Mouse (Mus musculus) hindbrain, embryonic 10.5 days (tissue): Measurements from ENCODE around the gene Cry2. TPM values are rescaled to one million over a fixed set of nuclear protein-coding genes. Genes with fewer than 3 reads are reported as not detected.

ENCODE experiments used
- DNase-seq: peaks from one replicate; pipeline ENCODE4 v3.0.0-alpha.2; 2017; ENCODE audit warnings: low spot score
- H3K27ac ChIP-seq: fragments of 300-500 bp; sonication (generic); 2 replicates; pipeline ENCODE4 v1.5.1; 2016; ENCODE audit warnings: mild to moderate bottlenecking, moderate library complexity
- H3K27me3 ChIP-seq: fragments of 300-500 bp; sonication (generic); 2 replicates; pipeline ENCODE4 v1.6.1; 2016; ENCODE audit warnings: mild to moderate bottlenecking; ENCODE audit not compliant: poor library complexity, insufficient read depth, severe bottlenecking
- H3K36me3 ChIP-seq: fragments of 300-500 bp; sonication (generic); 2 replicates; pipeline ENCODE4 v1.6.1; 2016; ENCODE audit warnings: mild to moderate bottlenecking, moderate library complexity
- H3K4me1 ChIP-seq: fragments of 300-500 bp; sonication (generic); replicated peaks from 2 replicates; pipeline ENCODE4 v1.6.1; 2016; ENCODE audit warnings: mild to moderate bottlenecking
- H3K4me3 ChIP-seq: fragments of 300-500 bp; sonication (generic); 2 replicates; pipeline ENCODE4 v1.5.1; 2016; ENCODE audit warnings: mild to moderate bottlenecking, moderate library complexity
- H3K9me3 ChIP-seq: fragments of 300-500 bp; sonication (generic); 2 replicates; pipeline ENCODE4 v1.6.1; 2016; ENCODE audit warnings: mild to moderate bottlenecking, moderate library complexity
- WGBS: fragments of 180-500 bp; shearing (Covaris S2); methylation state at CpG from one replicate; pipeline ENCODE4 v1.1.7; 2016; 5-methylcytosine and 5-hydroxymethylcytosine counted together
- polyA plus RNA-seq: library from polyadenylated mRNA; unstranded; fragments of >200 nt; fragmentation: Nextera tagmentation; extraction: Ambion mirVana; gene quantifications from 2 replicates; pipeline ENCODE4 v1.2.1, GENCODE M21; 2016

Gene Cry2
- polyA plus RNA-seq, 1 experiment from 2014 or later = 31.7 TPM

DNA sequence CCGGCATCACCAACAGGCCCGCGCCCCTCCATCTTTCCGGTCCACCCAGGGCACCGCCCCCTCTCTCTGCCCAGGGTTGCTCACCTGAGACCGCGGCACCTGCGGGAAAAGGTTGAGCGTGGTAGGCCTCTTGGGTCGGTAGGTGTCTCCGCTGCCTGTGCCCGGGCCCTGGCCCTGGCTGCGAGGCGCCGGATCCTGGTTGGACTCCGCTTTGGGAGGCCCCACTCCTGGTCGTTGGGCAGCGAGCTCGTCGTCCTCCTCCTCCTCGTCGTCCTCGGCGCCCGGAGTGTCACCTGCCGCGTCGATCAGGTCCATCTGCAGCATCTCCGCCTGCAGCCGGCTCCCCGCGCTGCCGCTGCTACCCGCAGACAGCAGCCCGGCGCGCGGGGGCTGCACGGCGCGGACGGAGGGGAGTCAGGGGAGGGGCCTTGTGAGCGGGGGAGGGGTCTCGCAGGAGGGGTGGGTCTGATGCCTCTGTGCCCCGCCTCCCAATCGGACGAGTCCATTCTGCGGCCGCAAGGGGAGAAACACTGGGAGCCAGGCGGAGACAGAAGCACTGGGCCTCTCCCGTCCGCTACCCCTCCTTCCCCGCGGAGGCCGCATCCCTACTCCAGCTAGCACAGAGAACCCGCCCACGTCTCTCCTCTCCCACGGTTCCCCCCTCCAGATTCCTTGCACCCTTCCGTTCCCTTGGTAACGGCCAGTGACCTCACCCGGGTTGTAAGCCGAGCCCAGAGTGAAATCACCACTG lies 44.8 kb downstream of the Cry2 start:
- 1% methylated on average over 62 of the region's 62 CpGs for WGBS
- H3K4me1 ChIP-seq = peaks cover 79% of the 10 kb centered on the region
- peak; percentile 98 for DNase-seq
- no peaks in the 10 kb centered on the region for H3K9me3 ChIP-seq
- peaks cover 42% of the 10 kb centered on the region for H3K36me3 ChIP-seq
- peak overlapping the region; percentile 90 for H3K27ac ChIP-seq
- peak overlapping the region; percentile 88 for H3K4me3 ChIP-seq
- H3K27me3 ChIP-seq = peaks cover 9% of the 10 kb centered on the region; the same call in 1 of the 2 replicates

- WGBS = 59% methylated on average over 3 of the region's 3 CpGs
These were observed 45.7 kb downstream of the Cry2 start for GRCm38 (mm10) chr2:92388081-92388517.

GRCm38 (mm10) chr2:92387646-92388045 lies 46.2 kb downstream of the Cry2 start:
- peak overlapping the region; percentile 90 for H3K27ac ChIP-seq
- peaks cover 68% of the 10 kb centered on the region for H3K4me1 ChIP-seq

More at GRCm38 (mm10) chr2:92388081-92388517, 45.7 kb downstream of the Cry2 start:
- no peak for DNase-seq
- H3K4me3 ChIP-seq = peak overlapping the region; percentile 88
- peaks cover 2% of the 10 kb centered on the region; the same call in 1 of the 2 replicates for H3K27me3 ChIP-seq
- H3K4me1 ChIP-seq = peaks cover 73% of the 10 kb centered on the region
- H3K9me3 ChIP-seq = no peaks in the 10 kb centered on the region
- H3K27ac ChIP-seq = peak overlapping the region; percentile 90
- peaks cover 52% of the 10 kb centered on the region for H3K36me3 ChIP-seq

GRCm38 (mm10) chr2:92386821-92387570 lies 46.8 kb downstream of the Cry2 start:
- DNase-seq = no peak
- Histone ChIP-seq H3K27ac (peak overlapping the region; percentile 90; the same call in 1 of the 2 replicates), H3K4me1 (peaks cover 62% of the 10 kb centered on the region), H3K9me3 (no peaks in the 10 kb centered on the region), H3K27me3 (no peaks in the 10 kb centered on the region; the same call in 1 of the 2 replicates), H3K4me3 (peak overlapping the region; percentile 88; the same call in 1 of the 2 replicates), H3K36me3 (peaks cover 63% of the 10 kb centered on the region)
- WGBS = 94% methylated on average over 30 of the region's 30 CpGs

More at GRCm38 (mm10) chr2:92387646-92388045, 46.2 kb downstream of the Cry2 start:
- no peak for DNase-seq
- WGBS = 79% methylated on average over 4 of the region's 4 CpGs
- Histone ChIP-seq H3K36me3 (peaks cover 57% of the 10 kb centered on the region), H3K27me3 (no peaks in the 10 kb centered on the region; the same call in 1 of the 2 replicates), H3K9me3 (no peaks in the 10 kb centered on the region), H3K4me3 (peak overlapping the region; percentile 88)

- Histone ChIP-seq H3K4me1 (peaks cover 51% of the 10 kb centered on the region), H3K9me3 (no peaks in the 10 kb centered on the region), H3K4me3 (no peak overlapping the region), H3K27me3 (no peaks in the 10 kb centered on the region), H3K36me3 (peaks cover 77% of the 10 kb centered on the region), H3K27ac (no peak overlapping the region)
- no peak for DNase-seq
- WGBS = 82% methylated on average over 22 of the region's 22 CpGs
These were observed 48.5 kb downstream of the Cry2 start for GRCm38 (mm10) chr2:92385113-92386051.

DNA sequence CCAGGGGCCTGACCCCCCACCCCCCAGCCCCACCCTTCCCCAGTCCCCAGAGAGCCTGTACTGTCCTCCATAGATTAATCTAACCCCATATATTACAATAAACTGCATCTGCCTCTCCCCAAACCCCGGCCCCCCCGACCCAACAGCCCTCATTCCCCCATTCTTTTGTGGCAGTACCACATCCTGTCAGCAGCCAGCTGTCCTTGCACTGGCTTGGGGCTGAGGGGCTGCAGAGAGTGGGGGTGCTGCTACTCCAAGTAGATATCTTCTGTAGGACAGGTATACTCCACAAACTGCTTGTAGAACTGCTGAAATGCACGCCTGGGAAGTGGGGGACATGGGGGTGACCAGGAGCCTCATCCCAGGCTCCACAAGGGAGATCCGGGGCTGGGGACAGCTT lies 49.7 kb downstream of the Cry2 start:
- H3K9me3 ChIP-seq = no peaks in the 10 kb centered on the region
- H3K4me3 ChIP-seq = no peak overlapping the region
- no peaks in the 10 kb centered on the region for H3K27me3 ChIP-seq
- H3K27ac ChIP-seq = no peak overlapping the region
- H3K4me1 ChIP-seq = peaks cover 40% of the 10 kb centered on the region
- peaks cover 89% of the 10 kb centered on the region for H3K36me3 ChIP-seq
- DNase-seq = no peak
- 80% methylated on average over 4 of the region's 4 CpGs for WGBS

- peaks cover 100% of the 10 kb centered on the region for H3K36me3 ChIP-seq
- no peaks in the 10 kb centered on the region for H3K9me3 ChIP-seq
- peaks cover 28% of the 10 kb centered on the region for H3K4me1 ChIP-seq
- no peak overlapping the region for H3K27ac ChIP-seq
- no peaks in the 10 kb centered on the region for H3K27me3 ChIP-seq
- no peak for DNase-seq
- H3K4me3 ChIP-seq = no peak overlapping the region
- WGBS = 89% methylated on average over 4 of the region's 4 CpGs
These were observed 51.1 kb downstream of the Cry2 start for GRCm38 (mm10) chr2:92382759-92383158.

DNA sequence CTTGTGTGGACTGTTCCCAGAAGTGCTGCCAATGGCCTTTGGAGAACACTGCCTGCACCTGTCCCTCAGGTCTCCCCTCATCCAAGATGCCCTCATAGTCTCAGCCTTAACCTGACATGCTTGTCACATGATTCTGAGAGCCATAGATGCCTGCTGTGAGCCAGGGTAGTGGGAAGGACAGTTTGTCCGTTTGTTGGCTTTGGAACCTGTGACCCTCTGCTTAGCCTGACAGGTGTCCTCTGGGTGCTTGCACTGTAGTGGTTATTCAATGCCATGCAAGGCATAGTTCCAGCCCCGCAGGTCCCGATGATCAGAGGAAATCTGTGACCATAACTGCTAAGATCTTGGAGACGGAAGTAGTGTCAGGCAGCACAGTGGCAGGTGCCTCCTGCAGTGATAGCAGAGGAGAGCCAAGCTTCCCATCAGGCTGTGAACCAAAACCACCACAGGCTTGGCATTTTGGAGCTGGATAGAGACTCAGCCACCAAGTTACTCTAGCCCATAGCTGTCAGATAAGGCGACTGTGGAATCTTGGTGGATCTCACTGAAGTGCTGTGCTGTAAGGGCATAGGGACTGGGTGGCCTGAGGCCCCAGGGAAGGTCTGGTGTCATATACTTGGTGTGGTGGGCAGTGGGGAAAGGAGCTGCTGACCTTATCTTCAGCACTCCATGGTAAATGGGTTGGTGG lies 51.8 kb downstream of the Cry2 start, which contains the start of gene 1700029I15Rik:
TSS of gene 1700029I15Rik (plus strand) at position 638 of the 688 bp plus-strand sequence.
- Histone ChIP-seq H3K27ac (no peak within 1 kb of the TSS), H3K27me3 (no peaks in the 10 kb centered on the region), H3K4me3 (no peak within 1 kb of the TSS), H3K4me1 (peaks cover 20% of the 10 kb centered on the region; the same call in 1 of the 2 replicates), H3K9me3 (no peaks in the 10 kb centered on the region), H3K36me3 (peaks cover 100% of the 10 kb centered on the region)
- WGBS = 87% methylated on average over 5 of the region's 5 CpGs
- DNase-seq = no peak

DNA sequence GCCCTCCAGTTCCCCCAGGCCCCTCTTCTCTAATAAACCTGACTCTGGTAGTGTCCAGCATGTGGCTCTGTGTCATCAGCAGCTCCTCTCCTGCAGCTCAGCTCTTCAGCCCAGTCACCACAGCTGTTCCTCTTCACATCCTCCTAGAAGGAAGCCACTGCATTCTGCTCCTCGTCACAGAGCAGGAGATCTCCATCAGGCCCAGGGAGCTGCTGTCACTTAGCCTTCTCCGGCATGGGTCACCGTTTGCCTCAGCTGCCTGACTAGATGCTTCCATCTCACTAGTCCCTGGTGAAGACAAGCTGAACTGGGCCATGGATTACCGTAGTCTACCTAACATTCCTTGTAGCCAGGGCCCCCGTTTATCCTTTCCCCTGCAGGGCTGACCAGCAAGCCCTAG lies 52.7 kb downstream of the Cry2 start:
- Histone ChIP-seq H3K27me3 (no peaks in the 10 kb centered on the region), H3K9me3 (no peaks in the 10 kb centered on the region), H3K4me3 (no peak overlapping the region), H3K4me1 (peaks cover 17% of the 10 kb centered on the region), H3K36me3 (peaks cover 92% of the 10 kb centered on the region), H3K27ac (no peak overlapping the region)
- WGBS = 89% methylated on average over 5 of the region's 5 CpGs
- DNase-seq = no peak

GRCm38 (mm10) chr2:92380495-92381050 lies 53.3 kb downstream of the Cry2 start:
- Histone ChIP-seq H3K4me3 (no peak overlapping the region), H3K4me1 (peaks cover 20% of the 10 kb centered on the region), H3K9me3 (no peaks in the 10 kb centered on the region), H3K36me3 (peaks cover 86% of the 10 kb centered on the region), H3K27ac (no peak overlapping the region), H3K27me3 (no peaks in the 10 kb centered on the region)
- 79% methylated on average over 6 of the region's 6 CpGs for WGBS
- no peak for DNase-seq

DNA sequence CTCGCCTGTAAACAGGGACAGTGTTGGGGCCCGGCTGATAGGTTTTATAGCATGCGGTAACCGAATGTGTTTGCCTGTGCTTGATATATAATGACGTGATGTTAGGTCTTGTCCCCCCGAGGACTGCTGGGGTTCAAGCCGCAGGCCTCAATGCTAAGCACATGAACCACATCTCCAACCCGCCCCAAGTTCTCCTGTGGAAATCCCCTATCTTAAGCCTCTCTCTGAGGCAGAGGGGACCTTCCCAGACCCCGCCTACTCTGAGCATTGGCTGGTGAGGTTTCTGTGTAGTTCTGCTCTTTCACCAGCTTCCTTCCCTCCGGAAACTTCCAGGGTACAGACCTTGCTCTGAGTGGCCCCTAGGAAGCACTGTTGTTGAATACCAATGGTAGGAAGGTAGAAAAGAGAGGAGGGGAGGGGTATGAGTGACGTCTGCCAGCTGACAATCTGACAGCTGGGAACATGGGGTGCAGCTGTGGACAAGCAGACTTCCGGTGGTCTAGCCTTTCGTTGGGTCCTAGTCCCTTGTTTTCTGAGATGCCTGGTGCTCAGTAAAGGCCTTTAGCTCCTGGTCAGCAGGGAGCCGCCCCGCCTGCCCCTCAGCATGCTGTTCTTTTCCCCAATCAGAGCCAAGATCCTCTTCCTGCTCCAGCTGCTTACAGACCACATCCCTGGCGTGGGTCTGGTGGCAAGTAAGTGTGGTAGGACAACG lies 53.9 kb downstream of the Cry2 start:
- peaks cover 25% of the 10 kb centered on the region for H3K4me1 ChIP-seq
- H3K9me3 ChIP-seq = no peaks in the 10 kb centered on the region
- H3K27ac ChIP-seq = no peak overlapping the region
- H3K4me3 ChIP-seq = no peak overlapping the region
- H3K36me3 ChIP-seq = peaks cover 80% of the 10 kb centered on the region
- no peak for DNase-seq
- 81% methylated on average over 17 of the region's 17 CpGs for WGBS
- H3K27me3 ChIP-seq = no peaks in the 10 kb centered on the region
